Mouse (Mus musculus) thymus, postnatal 36 days (tissue): ENCODE results near the gene Tmem201.
"Not testable (repeated sequence)": the region's sequence is repeated elsewhere in the genome, so short reads cannot be mapped to it uniquely, and the experiment has no call there.

ENCODE experiments used
- DNase-seq, 2 experiments: peaks; one replicate each; pipeline ENCODE4 v3.0.0; 2022; ENCODE audit warnings: mixed read lengths in 2 of 2

Tmem201 gene

GRCm38 (mm10) chr4:149737383-149738324 is at the start of gene Tmem201:
Tmem201 (minus strand) TSS chr4:149738044.
- peak; percentile 95 for DNase-seq

- no peak for DNase-seq
Observed at GRCm38 (mm10) chr4:149784901-149785300, 47.1 kb upstream of the Tmem201 start.

- no peak for DNase-seq
Observed at GRCm38 (mm10) chr4:149784371-149784770, 46.5 kb upstream of the Tmem201 start.

GRCm38 (mm10) chr4:149782975-149783374 is 45.1 kb upstream of the Tmem201 start:
- no peak for DNase-seq

- no peak for DNase-seq
Observed at GRCm38 (mm10) chr4:149780565-149781356, 42.9 kb upstream of the Tmem201 start.

GRCm38 (mm10) chr4:149779966-149780365 is 42.1 kb upstream of the Tmem201 start:
- DNase-seq: no peak

GRCm38 (mm10) chr4:149777126-149777525 is 39.3 kb upstream of the Tmem201 start:
- DNase-seq: no peak

- no peak for DNase-seq
Observed at GRCm38 (mm10) chr4:149775760-149776362, 38.0 kb upstream of the Tmem201 start.

- no peak for DNase-seq
Observed at GRCm38 (mm10) chr4:149775330-149775729, 37.5 kb upstream of the Tmem201 start.

- DNase-seq: peak; percentile 88 to 90
Observed at GRCm38 (mm10) chr4:149774094-149774470, 36.2 kb upstream of the Tmem201 start, which contains the start of gene Slc25a33. Slc25a33 (minus strand) TSS chr4:149774277.

- no peak for DNase-seq
Observed at GRCm38 (mm10) chr4:149773408-149774093, 35.7 kb upstream of the Tmem201 start.

GRCm38 (mm10) chr4:149772394-149772793 is 34.5 kb upstream of the Tmem201 start:
- no peak for DNase-seq

- no peak for DNase-seq
Observed at GRCm38 (mm10) chr4:149765201-149765600, 27.4 kb upstream of the Tmem201 start.

GRCm38 (mm10) chr4:149763335-149763734 is 25.5 kb upstream of the Tmem201 start:
- no peak for DNase-seq

GRCm38 (mm10) chr4:149759517-149759916 is 21.7 kb upstream of the Tmem201 start:
- DNase-seq: no peak

- no peak for DNase-seq
Observed at GRCm38 (mm10) chr4:149758423-149758822, 20.6 kb upstream of the Tmem201 start.

- DNase-seq: not testable (repeated sequence)
Observed at GRCm38 (mm10) chr4:149756546-149756945, 18.7 kb upstream of the Tmem201 start.

- no peak for DNase-seq
Observed at GRCm38 (mm10) chr4:149752836-149753235, 15.0 kb upstream of the Tmem201 start.

- peak in 1 of 2 experiments; percentile 25 for DNase-seq
Observed at GRCm38 (mm10) chr4:149752124-149752799, 14.4 kb upstream of the Tmem201 start.

- DNase-seq: no peak
Observed at GRCm38 (mm10) chr4:149750671-149751070, 12.8 kb upstream of the Tmem201 start.

GRCm38 (mm10) chr4:149749663-149750015 is 11.8 kb upstream of the Tmem201 start:
- DNase-seq: not testable (repeated sequence)
